Mouse (Mus musculus) CH12.LX (cell line): ENCODE results near the gene Slc39a13. TPM values are rescaled to one million over a fixed set of nuclear protein-coding genes. Genes with fewer than 3 reads are reported as not detected.

Experiments used
- DNase-seq: peaks from one replicate; pipeline ENCODE4 v3.0.0-alpha.2; 2013; ENCODE audit errors: extremely low read depth
- H3K27ac ChIP-seq: 2 replicates; pipeline ENCODE4 v1.5.1; 2012; ENCODE audit warnings: low read depth, mild to moderate bottlenecking, control low read depth, moderate library complexity; ENCODE audit not compliant: insufficient read depth
- H3K27me3 ChIP-seq: replicated peaks from 2 replicates; pipeline ENCODE3; 2012; ENCODE audit warnings: inconsistent platforms
- H3K36me3 ChIP-seq, 2 experiments: replicated peaks in 1 of 2; 2 replicates each; pipeline versions ENCODE3 to v1.6.1; 2012; ENCODE audit warnings: inconsistent platforms in 1 of 2, low read length in 1 of 2, mild to moderate bottlenecking in 1 of 2, mixed read lengths in 1 of 2, moderate library complexity in 1 of 2; ENCODE audit not compliant: control insufficient read depth in 1 of 2, insufficient read depth in 1 of 2
- H3K4me1 ChIP-seq, 2 experiments: 2 replicates each; pipeline ENCODE4 v1.6.1; 2012; ENCODE audit warnings: inconsistent platforms in 1 of 2, moderate library complexity in 1 of 2; ENCODE audit not compliant: insufficient read depth in 2 of 2, control insufficient read depth in 1 of 2
- H3K4me2 ChIP-seq: 2 replicates; pipeline ENCODE4 v1.6.1; 2012; ENCODE audit warnings: low read depth, mild to moderate bottlenecking, control low read depth; ENCODE audit not compliant: poor library complexity, insufficient read depth, severe bottlenecking
- H3K4me3 ChIP-seq, 3 experiments: fragments of 150-350 bp in 1 of 3; sonication (generic) in 1 of 3; replicated peaks in 1 of 3; 2 replicates each; pipeline versions ENCODE3 to v1.5.1; 2011 to 2012; ENCODE audit warnings: low read depth in 2 of 3, low read length in 2 of 3, mild to moderate bottlenecking in 2 of 3, moderate library complexity in 2 of 3, control low read depth in 1 of 3, improper control_type of control experiment in 1 of 3, inconsistent platforms in 1 of 3, mixed read lengths in 1 of 3; ENCODE audit not compliant: poor library complexity in 1 of 3
- H3K79me2 ChIP-seq: replicated peaks from 2 replicates; pipeline ENCODE4 v1.6.1; 2012; ENCODE audit warnings: mild to moderate bottlenecking, moderate library complexity; ENCODE audit not compliant: control insufficient read depth, poor library complexity, insufficient read depth, severe bottlenecking; ENCODE audit errors: extremely low read depth
- H3K9ac ChIP-seq: 2 replicates; pipeline ENCODE4 v1.6.1; 2012; ENCODE audit warnings: low read depth, mild to moderate bottlenecking, control low read depth, moderate library complexity; ENCODE audit not compliant: insufficient read depth
- H3K9me3 ChIP-seq: replicated peaks from 2 replicates; pipeline ENCODE3; 2012; ENCODE audit warnings: low read length, inconsistent platforms, mixed read lengths
- BHLHE40 ChIP-seq: IDR thresholded peaks from 2 replicates; pipeline ENCODE4 v1.6.1; 2011; ENCODE audit warnings: mild to moderate bottlenecking, low read depth, low read length, improper control_type of control experiment
- CHD1 ChIP-seq: IDR thresholded peaks from 2 replicates; pipeline ENCODE4 v1.6.1; 2012; ENCODE audit warnings: low read depth, low read length, improper control_type of control experiment, inconsistent platforms
- CHD2 ChIP-seq: IDR thresholded peaks from 2 replicates; pipeline ENCODE4 v1.6.1; 2011; ENCODE audit warnings: low read length, improper control_type of control experiment
- CTCF ChIP-seq, 2 experiments: IDR thresholded peaks in 1 of 2; conservative IDR thresholded peaks in 1 of 2; 2 replicates each; pipeline ENCODE4 v1.5.1; 2011 to 2012; ENCODE audit warnings: low read depth in 2 of 2, low read length in 2 of 2, improper control_type of control experiment in 1 of 2, inconsistent platforms in 1 of 2, mild to moderate bottlenecking in 1 of 2, moderate library complexity in 1 of 2
- E2F4 ChIP-seq: IDR thresholded peaks from 2 replicates; pipeline ENCODE4 v1.6.1; 2011; ENCODE audit warnings: low read depth, low read length, improper control_type of control experiment; ENCODE audit not compliant: insufficient replicate concordance
- ELF1 ChIP-seq: IDR thresholded peaks from 2 replicates; pipeline ENCODE4 v1.6.1; 2014; ENCODE audit warnings: low read depth, mild to moderate bottlenecking, inconsistent platforms, low read length, improper control_type of control experiment
- EP300 ChIP-seq: IDR thresholded peaks from 2 replicates; pipeline ENCODE4 v1.6.1; 2011; ENCODE audit warnings: low read length, improper control_type of control experiment
- ETS1 ChIP-seq: conservative IDR thresholded peaks from 2 replicates; pipeline ENCODE4 v1.6.1; 2012; ENCODE audit warnings: low read depth, mild to moderate bottlenecking, inconsistent platforms, low read length, improper control_type of control experiment, moderate library complexity
- GABPA ChIP-seq: IDR thresholded peaks from 2 replicates; pipeline ENCODE4 v1.6.1; 2012; ENCODE audit warnings: low read depth, low read length, improper control_type of control experiment, inconsistent platforms; ENCODE audit not compliant: insufficient replicate concordance
- HCFC1 ChIP-seq: IDR thresholded peaks from 2 replicates; pipeline ENCODE4 v1.6.1; 2012; ENCODE audit warnings: low read depth, mild to moderate bottlenecking, inconsistent platforms, low read length, improper control_type of control experiment
- IRF4 ChIP-seq: IDR thresholded peaks from 2 replicates; pipeline ENCODE4 v1.6.1; 2014; ENCODE audit warnings: low read depth, mild to moderate bottlenecking, inconsistent platforms, low read length, improper control_type of control experiment
- JUN ChIP-seq: IDR thresholded peaks from 2 replicates; pipeline ENCODE4 v1.6.1; 2011; ENCODE audit warnings: low read depth, mild to moderate bottlenecking, low read length, improper control_type of control experiment, moderate library complexity; ENCODE audit not compliant: insufficient read depth
- JUND ChIP-seq: conservative IDR thresholded peaks from 2 replicates; pipeline ENCODE4 v1.6.1; 2011; ENCODE audit warnings: low read depth, low read length, improper control_type of control experiment
- KAT2A ChIP-seq: IDR thresholded peaks from 2 replicates; pipeline ENCODE4 v1.6.1; 2012; ENCODE audit warnings: low read length, improper control_type of control experiment, inconsistent platforms; ENCODE audit not compliant: insufficient replicate concordance
- MAFK ChIP-seq: IDR thresholded peaks from 2 replicates; pipeline ENCODE4 v1.6.1; 2011; ENCODE audit warnings: low read length, improper control_type of control experiment; ENCODE audit not compliant: insufficient replicate concordance
- MAX ChIP-seq: IDR thresholded peaks from 2 replicates; pipeline ENCODE4 v1.6.1; 2011; ENCODE audit warnings: low read length, improper control_type of control experiment
- MAZ ChIP-seq: IDR thresholded peaks from 2 replicates; pipeline ENCODE4 v1.6.1; 2012; ENCODE audit warnings: low read depth, mild to moderate bottlenecking, inconsistent platforms, low read length, improper control_type of control experiment, moderate library complexity
- MEF2A ChIP-seq: IDR thresholded peaks from 2 replicates; pipeline ENCODE4 v1.6.1; 2014; ENCODE audit warnings: low read depth, mild to moderate bottlenecking, inconsistent platforms, low read length, improper control_type of control experiment, borderline replicate concordance
- MXI1 ChIP-seq: IDR thresholded peaks from 2 replicates; pipeline ENCODE4 v1.6.1; 2011; ENCODE audit warnings: mild to moderate bottlenecking, low read depth, low read length, improper control_type of control experiment
- MYC ChIP-seq: IDR thresholded peaks from 2 replicates; pipeline ENCODE4 v1.6.1; 2011; ENCODE audit warnings: low read depth, mild to moderate bottlenecking, improper control_type of control experiment, low read length
- NELFE ChIP-seq: IDR thresholded peaks from 2 replicates; pipeline ENCODE4 v1.6.1; 2011; ENCODE audit warnings: low read depth, low read length, improper control_type of control experiment
- NRF1 ChIP-seq: IDR thresholded peaks from 2 replicates; pipeline ENCODE4 v1.6.1; 2014; ENCODE audit warnings: low read depth, mild to moderate bottlenecking, inconsistent platforms, low read length, improper control_type of control experiment, moderate library complexity
- PAX5 ChIP-seq: IDR thresholded peaks from 2 replicates; pipeline ENCODE4 v1.6.1; 2012; ENCODE audit warnings: low read length, inconsistent platforms, mixed read lengths
- POLR2A ChIP-seq: IDR thresholded peaks from 2 replicates; pipeline ENCODE4 v1.6.1; 2011; ENCODE audit warnings: low read depth, mild to moderate bottlenecking, improper control_type of control experiment, low read length
- POLR2AphosphoS2 ChIP-seq: IDR thresholded peaks from 2 replicates; pipeline ENCODE4 v1.6.1; 2011; ENCODE audit warnings: low read depth, low read length, improper control_type of control experiment
- RAD21 ChIP-seq: IDR thresholded peaks from 2 replicates; pipeline ENCODE4 v1.6.1; 2011; ENCODE audit warnings: low read depth, mild to moderate bottlenecking, low read length, improper control_type of control experiment, moderate library complexity
- RCOR1 ChIP-seq: conservative IDR thresholded peaks from 2 replicates; pipeline ENCODE4 v1.6.1; 2012; ENCODE audit warnings: low read depth, mild to moderate bottlenecking, inconsistent platforms, low read length, improper control_type of control experiment
- SIN3A ChIP-seq: IDR thresholded peaks from 2 replicates; pipeline ENCODE4 v1.6.1; 2012; ENCODE audit warnings: low read length, improper control_type of control experiment, inconsistent platforms
- SMC3 ChIP-seq: IDR thresholded peaks from 2 replicates; pipeline ENCODE4 v1.6.1; 2011; ENCODE audit warnings: low read depth, low read length, improper control_type of control experiment
- TBP ChIP-seq: conservative IDR thresholded peaks from 2 replicates; pipeline ENCODE4 v1.6.1; 2011; ENCODE audit warnings: low read depth, low read length, improper control_type of control experiment
- TCF12 ChIP-seq: IDR thresholded peaks from 2 replicates; pipeline ENCODE4 v1.6.1; 2014; ENCODE audit warnings: low read depth, mild to moderate bottlenecking, inconsistent platforms, low read length, improper control_type of control experiment
- UBTF ChIP-seq: IDR thresholded peaks from 2 replicates; pipeline ENCODE4 v1.6.1; 2012; ENCODE audit warnings: low read depth, mild to moderate bottlenecking, inconsistent platforms, low read length, improper control_type of control experiment, moderate library complexity
- USF1 ChIP-seq: IDR thresholded peaks from 2 replicates; pipeline ENCODE4 v1.6.1; 2014; ENCODE audit warnings: low read depth, mild to moderate bottlenecking, inconsistent platforms, low read length, improper control_type of control experiment
- USF2 ChIP-seq: conservative IDR thresholded peaks from 2 replicates; pipeline ENCODE4 v1.6.1; 2011; ENCODE audit warnings: low read depth, low read length, improper control_type of control experiment
- ZC3H11A ChIP-seq: IDR thresholded peaks from 2 replicates; pipeline ENCODE4 v1.6.1; 2012; ENCODE audit warnings: low read depth, mild to moderate bottlenecking, inconsistent platforms, low read length, improper control_type of control experiment
- ZKSCAN1 ChIP-seq: IDR thresholded peaks from 2 replicates; pipeline ENCODE4 v1.6.1; 2012; ENCODE audit warnings: low read depth, inconsistent platforms, low read length, improper control_type of control experiment, borderline replicate concordance
- ZMIZ1 ChIP-seq: IDR thresholded peaks from 2 replicates; pipeline ENCODE4 v1.6.1; 2012; ENCODE audit warnings: low read depth, mild to moderate bottlenecking, inconsistent platforms, low read length, improper control_type of control experiment
- ZNF384 ChIP-seq: IDR thresholded peaks from 2 replicates; pipeline ENCODE4 v1.6.1; 2012; ENCODE audit warnings: low read depth, low read length, improper control_type of control experiment, inconsistent platforms
- dilution Hi-C: fragments of 300-500 bp; cut with MboI; formaldehyde crosslinking; loops from 2 replicates; pipeline ENCODE4 v1.14.3; 2020; ENCODE audit warnings: low sequenced_read_pairs; ENCODE audit not compliant: extremely low pct_unique_long_range_greater_than_20kb, extremely low pct_ligation_motif_present
- in situ Hi-C: fragments of 300-500 bp; cut with MboI; formaldehyde crosslinking; loops from 3 replicates; pipeline ENCODE4 v1.14.3; 2019; ENCODE audit warnings: low sequenced_read_pairs, low pct_ligation_motif_present, low pct_unique_long_range_greater_than_20kb, mixed read lengths
- polyA plus RNA-seq: library from polyadenylated mRNA; unstranded; fragments of >175 nt; gene quantifications from 2 replicates; pipeline ENCODE4 v1.2.1, GENCODE M21; 2012; ENCODE audit warnings: low read depth; ENCODE audit not compliant: insufficient read length
- total RNA-seq, 2 experiments: library from RNA; depleted of rRNA; stranded (reverse); fragments of 300-350 nt in 1 of 2; fragments of >200 nt in 1 of 2; gene quantifications; 2 replicates each; pipeline ENCODE4 v1.2.3; 2012 to 2014

Slc39a13 gene
- total and polyA plus RNA-seq, 3 experiments: 3.5 to 7.5 (median 7.2) TPM

- dilution Hi-C loops: no loop called here
- Histone ChIP-seq H3K9me3 (no peaks in the 10 kb centered on the region), H3K4me3 (peak overlapping the region; percentile 88 to 94 (median 91)), H3K79me2 (peaks cover 25% of the 10 kb centered on the region), H3K4me2 (peak overlapping the region; percentile 89), H3K36me3 (peaks cover 14 to 32% of the 10 kb centered on the region in 2 experiments), H3K27me3 (no peaks in the 10 kb centered on the region), H3K9ac (peak overlapping the region; percentile 93), H3K27ac (peak overlapping the region; percentile 79), H3K4me1 (peaks cover 13 to 62% of the 10 kb centered on the region in 2 experiments)
- TF ChIP-seq ZMIZ1: peak; percentile 50; the same call in 1 of the 2 replicates
- TF ChIP-seq CHD1: no peak
- no peak for TF ChIP-seq MAFK
- peak; percentile 45 for TF ChIP-seq MXI1
- TF ChIP-seq PAX5: no peak
- TF ChIP-seq EP300: peak; percentile 56; the same call in 1 of the 2 replicates
- TF ChIP-seq NRF1: 0 out of 2 replicates have a peak, but pooled peaks have one; percentile 13
- peak; percentile 83 for TF ChIP-seq TCF12
- TF ChIP-seq RCOR1: no peak
- TF ChIP-seq USF2: no peak
- peak; percentile 78 for TF ChIP-seq MEF2A
- peak; percentile 84; the same call in 1 of the 2 replicates for TF ChIP-seq UBTF
- TF ChIP-seq POLR2A: peak; percentile 78
- TF ChIP-seq CHD2: no peak
- peak; percentile 85 for TF ChIP-seq NELFE
- TF ChIP-seq GABPA: no peak
- no peak for TF ChIP-seq USF1
- TF ChIP-seq JUN: peak; percentile 55
- peak; percentile 85 for TF ChIP-seq MAZ
- no peak for TF ChIP-seq BHLHE40
- TF ChIP-seq E2F4: no peak
- peak; percentile 67; the same call in 1 of the 2 replicates for TF ChIP-seq IRF4
- no peak for TF ChIP-seq POLR2AphosphoS2
- TF ChIP-seq TBP: peak; percentile 62
- no peak for TF ChIP-seq CTCF (conservative IDR thresholded peaks at IDR 0.05 in 1 of 2, IDR thresholded peaks at IDR 0.05 in 1 of 2; ENCODE audit: low read depth in 2 of 2, low read length in 2 of 2)
- no peak for TF ChIP-seq RAD21
- peak; percentile 58 for TF ChIP-seq HCFC1
- TF ChIP-seq MYC: peak; percentile 29; the same call in 1 of the 2 replicates
- TF ChIP-seq ZKSCAN1: no peak
- TF ChIP-seq SMC3: no peak
- TF ChIP-seq MAX: peak; percentile 59
- TF ChIP-seq JUND: peak; percentile 38; the same call in 1 of the 2 replicates
- no peak for TF ChIP-seq ZC3H11A
- no peak for TF ChIP-seq KAT2A
- TF ChIP-seq SIN3A: peak; percentile 72; the same call in 1 of the 2 replicates
- peak; percentile 83 for TF ChIP-seq ELF1
- TF ChIP-seq ETS1: peak; percentile 81
- no peak for TF ChIP-seq ZNF384
- peak; percentile 84 for DNase-seq
- in situ Hi-C loops: loop anchor here (5.0 kb wide), 1 partner anchor 34 kb away; no protein-coding TSS in a partner anchor
Observed at GRCm38 (mm10) chr2:91096524-91096923, 26.3 kb upstream of the Slc39a13 start.
